Mouse (Mus musculus) embryonic fibroblast, embryonic 13.5 days (primary cell): Measurements from ENCODE around the gene Hps4. TPM values are rescaled to one million over a fixed set of nuclear protein-coding genes. Genes with fewer than 3 reads are reported as not detected.
A peak's percentile ranks its signal among the peaks of the same experiment; 100 is the strongest.

Source experiments
- H3K27ac ChIP-seq: 2 replicates; pipeline ENCODE4 v1.5.1; 2012; ENCODE audit warnings: low read length, control low read depth, inconsistent platforms; ENCODE audit not compliant: insufficient read depth
- H3K4me1 ChIP-seq: 2 replicates; pipeline ENCODE4 v1.6.1; 2011; ENCODE audit warnings: low read length; ENCODE audit not compliant: control insufficient read depth, insufficient read depth
- H3K4me3 ChIP-seq: 2 replicates; pipeline ENCODE4 v1.5.1; 2011; ENCODE audit warnings: mild to moderate bottlenecking, control low read depth, low read length; ENCODE audit not compliant: insufficient read depth
- CTCF ChIP-seq: IDR thresholded peaks from 2 replicates; pipeline ENCODE4 v1.5.1; 2011; ENCODE audit warnings: mild to moderate bottlenecking, control low read depth, low read length, moderate library complexity, borderline replicate concordance; ENCODE audit not compliant: insufficient read depth
- POLR2A ChIP-seq: IDR thresholded peaks from 2 replicates; pipeline ENCODE4 v1.6.1; 2011; ENCODE audit warnings: low read depth, mild to moderate bottlenecking, control low read depth, low read length, moderate library complexity
- polyA plus RNA-seq: library from polyadenylated mRNA; stranded (reverse); fragments of >200 nt; gene quantifications from 2 replicates; pipeline ENCODE4 v1.2.4, GENCODE M21; 2011; ENCODE audit warnings: low read depth; ENCODE audit not compliant: missing spikeins, insufficient read length

Hps4 gene
- polyA plus RNA-seq, 1 experiment = 24.3 TPM

DNA sequence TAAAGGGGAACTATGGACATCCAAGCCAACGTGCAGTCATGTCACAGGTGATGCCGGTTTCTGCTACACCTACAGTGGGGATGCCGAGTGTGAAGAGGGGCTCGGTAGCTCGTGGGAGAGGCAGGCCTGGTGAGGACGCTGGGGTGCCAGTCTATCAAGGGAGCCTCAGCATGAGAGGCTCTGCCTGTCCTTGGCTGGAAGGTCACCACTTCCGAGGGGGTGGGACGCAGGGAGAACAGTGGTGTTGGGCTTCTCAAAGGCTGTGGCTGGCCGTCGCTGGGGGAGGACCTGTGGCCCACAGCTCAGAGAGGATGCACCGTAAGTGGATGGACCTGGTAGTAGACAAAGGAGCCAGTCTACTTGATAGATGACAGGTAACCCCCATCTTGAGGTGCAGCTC lies 38.3 kb downstream of the Hps4 start:
- Histone ChIP-seq H3K4me1 (no peaks in the 10 kb centered on the region), H3K27ac (no peak overlapping the region), H3K4me3 (no peak overlapping the region)
- TF ChIP-seq CTCF (no peak), POLR2A (no peak)

DNA sequence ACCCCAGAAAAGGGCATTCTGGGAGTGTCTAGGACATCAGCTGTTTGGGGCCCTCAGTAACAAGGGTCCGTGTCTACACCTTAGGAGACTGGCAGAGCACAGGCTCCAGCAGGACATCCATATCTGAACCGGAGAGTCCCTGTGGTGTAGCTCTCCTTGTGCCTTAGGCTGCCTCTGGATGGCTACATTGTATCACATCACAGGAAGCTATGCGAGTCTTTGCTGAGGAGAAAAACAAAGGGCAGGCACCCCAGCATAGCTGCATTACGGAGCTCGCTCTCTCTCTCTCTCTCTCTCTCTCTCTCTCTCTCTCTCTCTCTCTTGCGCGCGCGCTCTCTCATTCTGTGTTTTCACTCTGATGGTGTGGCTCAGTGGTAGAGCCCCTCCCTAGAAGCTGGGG lies 39.2 kb downstream of the Hps4 start:
- H3K4me1 ChIP-seq = no peaks in the 10 kb centered on the region
- H3K4me3 ChIP-seq = no peak overlapping the region
- TF ChIP-seq CTCF (no peak), POLR2A (no peak)
- no peak overlapping the region for H3K27ac ChIP-seq

DNA sequence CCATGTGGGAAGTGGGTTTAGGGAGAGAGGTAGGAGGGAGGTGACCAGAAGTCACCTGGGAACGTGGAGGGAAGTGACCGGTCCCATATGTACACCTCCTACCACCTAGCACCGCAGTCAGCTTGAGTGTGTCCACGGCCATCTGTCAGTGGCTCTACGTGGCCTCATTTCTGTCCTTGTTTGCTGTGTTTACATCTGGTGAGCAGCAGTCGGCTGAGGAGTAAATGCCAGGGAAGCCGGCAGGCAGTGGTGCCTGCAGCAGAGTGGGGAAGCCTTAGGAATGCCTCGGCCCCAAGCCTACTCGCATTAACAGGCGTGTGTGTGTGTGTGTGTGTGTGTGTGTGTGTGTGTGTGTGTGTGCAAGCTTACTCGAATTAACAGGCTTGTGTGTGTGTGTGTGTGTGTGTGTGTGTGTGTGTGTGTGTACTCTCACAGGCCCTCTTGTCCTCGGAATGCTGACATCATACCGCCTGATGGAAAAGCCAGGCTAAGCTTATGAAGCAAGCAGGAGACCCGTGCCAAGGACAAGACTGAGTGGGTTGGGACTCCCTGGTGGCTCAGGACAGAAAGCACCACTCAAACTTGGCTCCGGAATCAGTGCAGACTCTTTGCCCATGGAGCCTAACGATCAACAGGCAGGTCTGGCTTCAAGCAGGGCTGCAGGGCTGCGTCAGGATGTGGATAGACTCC lies 39.9 kb downstream of the Hps4 start:
- no peaks in the 10 kb centered on the region for H3K4me1 ChIP-seq

DNA sequence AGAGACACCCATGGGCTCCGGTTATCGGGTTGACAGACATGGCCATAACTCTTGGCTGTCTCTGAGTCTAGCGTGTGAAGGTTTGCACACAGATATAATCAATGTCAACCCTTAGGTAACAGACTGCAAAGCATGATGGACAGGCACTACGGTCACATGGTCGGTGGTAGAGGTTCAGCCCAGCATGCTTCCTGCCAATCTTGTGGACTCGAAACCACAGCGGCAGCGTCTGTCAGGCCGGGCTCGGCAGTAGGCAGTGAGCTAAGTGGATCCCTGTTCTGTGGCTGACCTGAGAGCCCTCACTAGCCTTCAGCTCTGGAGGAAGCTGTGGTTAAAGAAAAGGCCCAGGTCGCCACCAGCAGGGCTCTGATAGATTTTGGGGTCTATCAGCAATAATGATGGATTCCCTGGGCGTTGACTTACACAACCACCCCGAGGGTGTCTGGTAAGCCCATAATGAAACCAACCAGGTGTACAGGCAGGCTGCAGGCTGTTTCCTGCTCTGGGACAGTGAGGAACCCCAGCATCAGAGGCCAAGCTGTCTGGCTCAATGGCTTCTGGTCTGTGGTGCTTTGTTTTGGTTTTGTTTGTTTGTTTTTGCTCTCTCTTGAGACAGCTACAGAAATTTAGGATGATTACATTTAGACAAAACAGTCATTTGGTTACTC lies 42.1 kb downstream of the Hps4 start:
- no peak for TF ChIP-seq POLR2A
- no peak overlapping the region for H3K4me3 ChIP-seq
- no peak overlapping the region for H3K27ac ChIP-seq
- no peaks in the 10 kb centered on the region for H3K4me1 ChIP-seq

More for the DNA sequence above, 39.9 kb downstream of the Hps4 start:
- TF ChIP-seq CTCF (no peak), POLR2A (no peak)
- Histone ChIP-seq H3K4me3 (no peak overlapping the region), H3K27ac (no peak overlapping the region)

DNA sequence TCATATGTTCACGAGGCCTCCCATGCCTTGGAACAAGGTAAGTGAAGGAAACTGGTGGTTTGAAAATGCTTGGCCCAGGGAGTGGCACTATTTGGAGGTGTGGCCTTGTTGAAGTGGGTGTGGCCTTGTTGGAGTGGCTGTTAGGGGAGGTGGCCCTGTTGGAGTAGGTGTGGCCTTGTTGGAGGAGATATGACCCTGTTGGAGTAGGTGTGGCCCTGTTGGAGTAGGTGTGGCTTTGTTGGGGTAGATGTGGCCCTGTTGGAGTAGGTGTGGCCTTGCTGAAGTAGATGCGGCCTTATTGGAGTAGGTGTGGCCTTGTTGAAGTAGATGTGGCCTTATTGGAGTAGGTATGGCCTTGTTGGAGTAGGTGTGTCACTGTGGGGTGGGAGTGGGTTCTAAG lies 43.1 kb downstream of the Hps4 start:
- Histone ChIP-seq H3K27ac (no peak overlapping the region), H3K4me1 (no peaks in the 10 kb centered on the region), H3K4me3 (no peak overlapping the region)
- no peak for TF ChIP-seq POLR2A

DNA sequence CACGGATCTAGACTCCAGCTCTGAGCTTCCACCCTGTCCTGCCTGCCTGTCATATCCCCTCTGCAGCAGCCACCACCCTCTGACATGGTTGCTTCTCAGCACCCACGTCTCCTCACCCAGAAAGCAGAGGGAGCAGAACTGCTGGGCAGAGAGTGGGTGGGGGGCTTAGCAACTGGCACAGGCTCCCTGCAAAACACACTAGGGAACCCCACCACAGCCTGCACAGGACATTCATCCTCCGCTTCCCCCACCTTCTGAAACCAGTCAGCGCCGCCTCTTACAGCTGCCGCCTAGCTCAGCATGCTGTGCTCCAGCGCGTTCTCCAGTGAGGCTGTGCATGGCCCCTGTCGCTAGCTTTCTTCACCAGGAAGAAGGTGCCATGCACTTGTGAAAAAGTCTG lies 46.5 kb downstream of the Hps4 start:
- TF ChIP-seq POLR2A (no peak), CTCF (no peak)
- Histone ChIP-seq H3K4me3 (no peak overlapping the region), H3K27ac (no peak overlapping the region), H3K4me1 (no peaks in the 10 kb centered on the region)

DNA sequence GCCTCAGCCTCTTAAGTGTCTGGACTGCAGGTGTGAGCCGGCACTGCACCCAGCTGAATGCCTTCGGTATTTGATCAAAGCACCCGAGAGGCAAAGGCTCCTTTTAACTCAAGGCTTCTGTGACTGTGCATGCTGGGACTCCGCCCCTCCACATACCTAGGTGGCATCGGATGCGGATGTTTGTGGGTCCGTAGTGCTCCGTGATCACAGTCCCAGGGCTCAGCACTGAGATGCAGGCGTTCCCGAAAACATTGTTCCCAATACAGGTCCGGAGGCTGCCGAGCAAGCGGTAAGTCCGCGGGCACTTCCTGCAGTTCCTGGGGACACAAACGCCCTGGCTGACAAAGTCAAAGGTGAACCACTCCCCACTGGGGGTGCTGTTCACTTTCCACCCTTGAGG lies 48.1 kb downstream of the Hps4 start:
- Histone ChIP-seq H3K27ac (no peak overlapping the region), H3K4me1 (no peaks in the 10 kb centered on the region)
- no peak for TF ChIP-seq CTCF
- TF ChIP-seq POLR2A = no peak

DNA sequence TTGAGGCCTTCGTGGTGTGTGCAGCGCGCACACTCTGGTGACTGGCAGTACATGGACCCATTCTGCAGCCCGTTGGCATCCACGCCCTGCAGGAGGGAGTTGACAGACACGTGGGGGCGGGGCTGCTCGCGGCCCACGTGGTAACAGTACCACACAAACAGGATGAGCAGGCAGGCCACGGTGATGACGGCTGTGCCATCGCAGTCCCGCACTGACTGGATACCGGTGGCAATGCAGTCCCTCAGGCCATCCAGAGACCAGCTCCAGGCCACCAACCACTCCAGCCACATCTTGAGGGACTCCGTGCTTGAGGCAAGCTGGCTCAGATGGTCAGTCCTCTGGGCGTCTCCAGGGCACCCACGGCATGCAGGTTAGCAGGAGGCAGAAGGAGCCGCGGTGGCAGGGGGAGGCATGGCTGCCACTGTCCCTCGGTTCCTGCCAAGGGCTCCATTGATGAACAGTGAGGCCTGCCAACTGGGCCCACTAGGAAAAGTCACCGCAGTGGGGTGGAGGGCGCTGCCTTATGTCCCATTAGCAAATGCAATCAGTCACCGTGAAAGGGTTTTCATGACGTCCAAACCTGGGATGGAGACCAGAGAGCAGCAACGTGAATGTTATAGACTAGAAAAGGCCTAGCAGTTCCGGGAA lies 48.9 kb downstream of the Hps4 start:
- TF ChIP-seq POLR2A = no peak
- no peak for TF ChIP-seq CTCF

More for the DNA sequence above, 48.1 kb downstream of the Hps4 start:
- H3K4me3 ChIP-seq = no peak overlapping the region

DNA sequence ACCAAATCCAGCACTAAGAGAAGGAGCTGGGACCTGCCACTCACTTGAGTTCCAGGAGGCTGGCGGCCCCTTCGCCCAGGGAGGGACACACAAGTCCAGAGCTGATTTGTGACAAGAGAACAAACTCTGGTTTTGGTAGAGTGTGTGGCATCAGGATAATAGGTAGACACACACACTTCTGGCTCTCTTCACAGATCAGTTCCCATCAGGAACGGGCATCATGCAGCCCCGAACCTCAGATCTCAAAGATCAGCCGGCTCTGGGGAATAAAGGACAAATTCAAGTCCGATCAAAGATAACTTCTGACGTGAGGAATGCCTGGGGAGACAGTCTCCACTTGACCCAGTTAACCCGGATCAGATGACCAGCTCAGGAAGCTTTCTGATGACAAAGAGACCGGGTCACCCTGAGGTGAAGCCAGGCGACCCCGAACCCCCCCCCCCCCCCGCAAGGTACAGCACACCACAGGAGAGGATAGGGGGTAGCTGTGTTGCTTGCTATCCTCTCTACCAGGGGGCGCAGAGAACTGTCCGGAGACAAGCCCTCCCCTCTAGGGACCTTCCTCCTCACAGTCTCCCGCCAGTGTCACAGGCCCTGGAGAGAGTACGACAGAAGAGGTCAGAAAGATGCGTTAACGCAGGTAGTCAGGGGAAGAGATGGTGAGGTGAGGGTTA lies 51.0 kb downstream of the Hps4 start:
- TF ChIP-seq CTCF (no peak), POLR2A (no peak)
- Histone ChIP-seq H3K4me3 (peak overlapping the region; percentile 38), H3K4me1 (no peaks in the 10 kb centered on the region), H3K27ac (no peak overlapping the region)

More for the DNA sequence above, 48.9 kb downstream of the Hps4 start:
- no peak overlapping the region for H3K27ac ChIP-seq
- no peaks in the 10 kb centered on the region for H3K4me1 ChIP-seq
- H3K4me3 ChIP-seq = no peak overlapping the region

DNA sequence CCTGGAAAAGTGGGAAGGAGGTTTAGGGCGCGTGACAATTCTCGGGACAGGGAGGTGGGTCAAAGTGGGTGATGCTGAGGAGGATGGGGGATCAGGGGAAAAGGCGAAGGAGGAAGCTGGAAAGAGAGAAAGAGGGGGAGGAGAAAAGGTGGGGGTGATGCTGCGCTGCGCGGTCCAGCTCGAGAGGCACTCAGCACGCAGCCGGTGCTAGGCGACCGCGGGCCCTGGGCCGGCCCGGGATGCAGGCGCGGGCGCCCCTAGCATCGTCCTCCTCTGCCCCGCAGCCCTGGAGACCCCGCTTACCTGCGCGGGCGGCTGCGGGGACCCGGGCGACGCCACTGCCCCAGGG lies 51.5 kb downstream of the Hps4 start:
- H3K4me3 ChIP-seq = peak overlapping the region; percentile 38
- H3K4me1 ChIP-seq = no peaks in the 10 kb centered on the region
- TF ChIP-seq POLR2A (no peak), CTCF (no peak)
- H3K27ac ChIP-seq = no peak overlapping the region
